Mouse (Mus musculus): ENCODE results near the gene Zc3h12a. TPM values are rescaled to one million over a fixed set of nuclear protein-coding genes. Genes with fewer than 3 reads are reported as not detected.

The Zc3h12a gene
- total RNA-seq (2021), result 1 to 10 TPM; 3.3 to 4.5 TPM

- intact Hi-C loops (cut with DNase I), result no loop called here
- DNase-seq, result peak; percentile 92 to 94
Measured at GRCm38 (mm10) chr4:125127305-125128084, at the start of gene Zc3h12a. Gene Zc3h12a, minus strand, starts transcription at chr4:125127840.

DNA sequence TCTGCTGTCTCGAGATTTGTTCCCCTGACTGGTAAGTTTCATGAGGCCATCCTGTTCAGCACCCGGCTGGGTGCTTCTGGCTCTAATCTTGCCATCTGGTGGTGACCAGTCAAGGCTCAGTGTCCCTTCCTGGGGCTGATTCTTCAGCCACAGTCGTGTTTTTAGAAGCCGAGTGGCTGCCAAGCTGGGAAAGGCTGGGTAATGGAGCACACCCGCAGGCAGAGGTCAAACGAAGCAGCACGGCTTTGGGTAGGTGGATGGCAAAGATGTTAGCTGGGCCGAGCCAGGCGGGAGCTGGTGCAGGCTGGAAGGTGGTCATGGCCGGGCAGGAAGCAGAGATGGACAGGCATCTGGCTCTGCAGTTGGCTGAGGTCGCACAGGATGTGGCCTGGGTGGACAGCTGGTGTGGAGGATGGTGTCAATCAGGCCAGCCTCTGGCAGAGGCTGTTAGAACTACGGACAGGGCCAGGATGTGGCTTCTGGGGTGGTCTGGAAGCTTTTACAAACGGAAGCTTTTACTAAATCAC lies 49.1 kb upstream of the Zc3h12a start:
- intact Hi-C loops (cut with DNase I), result no loop called here
- no peak for DNase-seq

DNA sequence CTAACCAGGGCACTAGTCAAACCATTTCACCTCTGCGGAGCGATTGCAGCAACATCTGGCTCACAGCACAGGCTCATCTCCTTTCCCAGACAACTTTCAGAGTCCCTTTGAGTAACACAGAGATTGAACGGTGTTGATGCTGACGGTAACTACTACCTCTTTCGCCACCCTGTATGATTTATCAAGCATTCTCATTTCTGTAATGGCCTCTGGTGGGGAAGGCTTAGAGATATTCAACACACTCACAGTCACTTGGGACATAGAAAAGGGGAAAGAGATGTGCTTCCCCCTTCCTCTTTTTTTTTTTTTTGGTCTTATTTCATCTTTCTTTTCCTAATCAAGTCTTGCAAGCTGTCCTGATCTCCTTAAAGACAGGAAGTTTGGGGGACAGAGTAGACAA lies 48.5 kb upstream of the Zc3h12a start:
- intact Hi-C loops (cut with DNase I), result no loop called here
- DNase-seq, result no peak

DNA sequence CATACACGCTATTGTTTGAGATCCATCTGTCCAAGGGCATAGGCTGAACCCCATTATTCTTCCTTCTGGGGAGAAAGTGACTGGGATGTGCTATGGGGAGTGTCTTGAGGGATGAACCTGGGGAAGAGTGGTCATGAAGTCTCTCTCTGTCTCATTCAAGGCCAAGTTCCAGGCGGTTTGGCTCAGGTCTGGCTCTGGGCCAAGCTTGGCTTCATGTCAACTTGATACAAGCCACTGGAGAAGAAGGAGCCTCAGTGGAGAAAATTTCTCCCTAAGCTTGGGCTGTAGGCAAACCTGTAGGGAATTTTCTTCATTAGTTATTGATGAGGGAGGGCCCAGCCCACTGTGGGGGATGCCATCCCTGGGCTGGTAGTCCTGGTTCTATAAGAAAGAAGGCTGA lies 48.0 kb upstream of the Zc3h12a start:
- intact Hi-C loops (cut with DNase I), result no loop called here
- peak; percentile 14 to 42 for DNase-seq

GRCm38 (mm10) chr4:125174516-125175185 lies 47.0 kb upstream of the Zc3h12a start:
- intact Hi-C loops (cut with DNase I), result no loop called here
- no peak for DNase-seq

- intact Hi-C loops (cut with DNase I), result no loop called here
- no peak for DNase-seq
Measured at GRCm38 (mm10) chr4:125173150-125173549, 45.5 kb upstream of the Zc3h12a start.

GRCm38 (mm10) chr4:125172736-125173135 lies 45.1 kb upstream of the Zc3h12a start:
- DNase-seq, result no peak
- intact Hi-C loops (cut with DNase I), result no loop called here

DNA sequence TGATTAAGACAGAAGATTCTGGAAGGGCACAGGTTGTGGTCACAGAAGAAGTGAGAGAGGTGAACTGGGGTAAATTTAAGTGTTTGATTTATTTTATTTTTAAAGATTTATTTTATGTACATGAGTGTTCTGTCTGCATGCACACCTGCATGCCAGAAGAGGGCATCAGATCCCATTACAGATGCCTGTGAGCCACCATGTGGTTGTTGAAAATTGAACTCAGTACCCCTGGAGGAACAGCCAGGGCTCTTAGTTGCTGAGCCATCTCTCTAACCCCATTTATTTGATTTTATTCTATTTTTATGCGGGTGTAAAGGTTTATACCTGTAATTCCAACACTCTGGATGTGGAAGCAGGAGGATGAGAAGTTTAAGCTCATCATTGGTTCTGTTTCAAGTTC lies 40.1 kb upstream of the Zc3h12a start:
- intact Hi-C loops (cut with DNase I), result no loop called here
- DNase-seq, result no peak

- no peak for DNase-seq
- intact Hi-C loops (cut with DNase I), result no loop called here
Measured at GRCm38 (mm10) chr4:125164861-125165260, 37.2 kb upstream of the Zc3h12a start.

DNA sequence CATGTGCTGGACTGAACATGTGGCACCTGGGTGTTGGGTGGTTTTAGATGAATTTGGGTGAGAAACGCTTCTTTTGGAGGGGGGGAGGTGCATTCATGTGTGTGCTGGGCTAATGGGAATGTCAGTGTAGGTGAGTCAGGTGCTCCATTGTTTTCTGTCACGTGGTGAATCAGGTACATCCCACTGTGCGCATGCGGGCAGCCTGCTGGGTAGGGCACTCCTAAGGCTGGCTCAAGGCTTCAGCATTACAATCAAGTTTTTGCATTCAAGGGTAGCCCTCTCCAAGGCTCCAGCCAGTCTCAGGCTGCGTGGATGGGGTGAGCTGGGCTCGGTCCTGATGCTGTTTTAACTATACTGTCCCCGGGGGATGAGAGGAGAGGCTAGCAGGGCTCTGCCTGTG lies 35.1 kb upstream of the Zc3h12a start:
- DNase-seq, result no peak
- intact Hi-C loops (cut with DNase I), result no loop called here

DNA sequence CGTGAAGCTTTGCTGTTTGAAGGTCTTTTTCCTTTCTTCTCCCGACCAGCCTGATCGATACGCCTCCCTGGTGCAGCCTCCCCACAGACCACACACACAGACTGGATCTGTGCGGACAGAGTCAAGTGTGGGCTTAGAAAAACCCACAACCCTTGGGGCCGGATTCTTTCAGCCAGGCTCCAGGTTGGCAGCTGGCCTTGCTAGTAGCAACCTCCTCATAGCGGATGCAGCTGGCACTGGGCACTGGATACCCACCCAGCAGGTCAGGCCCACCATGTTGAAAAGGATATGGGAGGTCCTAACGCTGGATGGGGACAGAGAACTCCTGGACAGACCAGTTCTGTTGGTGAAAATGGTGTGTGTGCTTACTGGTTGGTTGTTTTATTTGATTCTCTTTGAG lies 33.8 kb upstream of the Zc3h12a start:
- intact Hi-C loops (cut with DNase I), result loop anchor here (2.0 kb wide), 1 partner anchor 47 kb away; no protein-coding TSS in a partner anchor
- DNase-seq, result no peak

- no peak for DNase-seq
- intact Hi-C loops (cut with DNase I), result loop anchor here (1.0 to 2.0 kb wide), 2 partner anchors 46 to 801 kb away; no protein-coding TSS in a partner anchor
Measured at GRCm38 (mm10) chr4:125160951-125161331, 33.3 kb upstream of the Zc3h12a start.

DNA sequence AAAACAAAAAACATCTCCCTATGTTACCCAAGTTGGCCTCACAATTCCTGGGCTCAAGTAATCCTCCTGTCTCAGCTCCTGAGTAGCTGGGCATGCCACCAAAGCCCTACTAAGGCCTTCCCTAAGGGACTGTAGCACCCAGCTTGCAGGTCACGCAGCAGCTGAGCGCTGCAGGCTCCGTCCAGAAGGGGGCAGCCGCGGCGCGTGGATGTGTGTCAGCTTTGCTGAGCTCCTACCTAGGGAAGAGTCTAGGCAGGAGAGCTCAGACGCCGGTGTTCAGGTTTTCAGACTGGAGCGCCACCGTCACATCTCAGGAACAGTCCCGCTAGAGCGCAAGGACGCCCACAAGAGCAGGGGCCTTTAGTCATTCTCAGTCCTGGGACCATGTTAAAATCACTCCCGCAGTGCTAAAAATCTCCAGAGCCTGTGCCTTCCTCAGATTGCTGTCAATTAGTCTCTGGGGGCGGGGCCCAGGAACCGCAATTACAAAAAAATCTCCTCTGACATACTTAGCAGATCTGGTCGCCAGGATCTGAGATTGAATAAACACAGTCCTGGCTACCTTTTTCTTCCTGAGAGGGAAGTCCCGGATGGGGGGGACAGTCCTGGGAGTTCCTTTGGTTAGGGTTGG lies 32.8 kb upstream of the Zc3h12a start:
- intact Hi-C loops (cut with DNase I), result loop anchor here (1.0 to 2.0 kb wide), 2 partner anchors 46 to 802 kb away; no protein-coding TSS in a partner anchor
- DNase-seq, result peak; percentile 85 to 90

DNA sequence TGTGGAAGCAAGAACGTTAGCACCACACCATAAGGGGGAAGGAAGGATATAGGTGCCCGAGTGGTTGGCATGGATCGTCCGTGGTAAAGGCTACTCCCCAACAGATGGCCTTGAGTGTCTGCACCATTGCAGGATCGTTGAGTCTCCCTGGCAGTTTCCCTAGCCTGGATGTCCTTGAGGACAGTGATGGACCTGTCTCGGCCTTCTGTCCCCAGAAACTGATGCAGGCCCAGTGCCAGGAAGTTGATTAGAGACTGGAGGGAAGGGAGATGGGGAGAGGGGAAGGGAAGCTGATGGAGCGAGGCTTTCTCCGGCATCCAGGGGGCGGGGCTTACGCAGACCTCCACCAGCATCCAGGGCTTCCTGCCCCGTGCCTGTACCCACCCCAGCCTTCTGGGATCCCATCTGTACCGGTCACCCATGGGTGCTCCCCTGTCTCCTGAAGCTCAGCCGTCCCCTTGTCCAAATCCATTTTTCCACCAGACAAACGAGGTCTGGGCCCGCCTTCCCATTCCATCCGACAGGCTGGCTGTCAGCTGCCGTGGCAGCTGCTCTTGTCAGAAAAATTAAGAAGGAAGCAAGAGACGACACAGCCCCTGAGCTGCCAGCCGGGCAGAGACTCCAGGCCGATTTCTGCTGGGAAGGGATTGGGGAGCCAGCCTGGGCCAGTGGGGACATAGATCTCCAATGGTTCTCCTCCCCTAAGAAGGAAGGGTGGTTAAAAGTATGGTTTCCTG lies 31.1 kb upstream of the Zc3h12a start:
- DNase-seq, result no peak
- intact Hi-C loops (cut with DNase I), result no loop called here

- intact Hi-C loops (cut with DNase I), result no loop called here
- no peak for DNase-seq
Measured at GRCm38 (mm10) chr4:125158081-125158480, 30.4 kb upstream of the Zc3h12a start.

DNA sequence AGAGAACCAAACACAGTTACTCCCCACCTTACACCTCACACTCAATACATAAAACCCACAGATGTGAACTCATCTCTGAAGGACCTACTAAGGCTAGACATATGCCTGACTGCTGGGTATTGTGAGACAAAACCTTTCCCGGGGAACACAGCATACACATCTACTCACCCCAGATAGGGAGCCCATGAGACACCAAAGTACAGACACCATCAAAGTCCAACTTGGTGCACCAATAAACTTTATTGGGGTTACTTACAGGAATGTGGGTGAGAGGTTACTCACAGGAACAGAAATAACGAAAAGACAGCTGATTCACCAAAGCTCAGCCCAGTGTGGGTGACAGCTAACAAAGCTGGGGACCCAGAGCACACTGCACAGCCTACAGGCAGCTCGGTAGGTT lies 29.7 kb upstream of the Zc3h12a start:
- no peak for DNase-seq
- intact Hi-C loops (cut with DNase I), result no loop called here

DNA sequence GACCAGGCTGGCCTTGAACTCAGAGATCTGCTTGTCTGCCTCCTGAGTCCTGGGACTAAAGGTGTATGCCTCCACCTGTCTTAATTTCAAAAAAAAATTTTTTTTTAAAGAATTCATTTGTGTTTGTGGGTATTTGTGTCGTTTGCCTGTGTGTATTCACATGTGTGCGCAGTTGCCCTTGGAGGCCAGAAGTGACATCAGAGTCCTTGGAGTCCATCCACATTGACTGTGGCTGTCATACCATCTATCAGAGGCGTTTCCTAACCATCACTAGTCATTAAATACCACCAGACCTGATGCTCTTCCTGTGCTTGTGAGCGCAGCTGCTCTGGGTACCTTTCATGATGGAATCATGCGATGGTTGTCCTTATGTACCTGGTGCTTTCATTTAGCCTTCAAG lies 28.0 kb upstream of the Zc3h12a start:
- intact Hi-C loops (cut with DNase I), result no loop called here
- no peak for DNase-seq

DNA sequence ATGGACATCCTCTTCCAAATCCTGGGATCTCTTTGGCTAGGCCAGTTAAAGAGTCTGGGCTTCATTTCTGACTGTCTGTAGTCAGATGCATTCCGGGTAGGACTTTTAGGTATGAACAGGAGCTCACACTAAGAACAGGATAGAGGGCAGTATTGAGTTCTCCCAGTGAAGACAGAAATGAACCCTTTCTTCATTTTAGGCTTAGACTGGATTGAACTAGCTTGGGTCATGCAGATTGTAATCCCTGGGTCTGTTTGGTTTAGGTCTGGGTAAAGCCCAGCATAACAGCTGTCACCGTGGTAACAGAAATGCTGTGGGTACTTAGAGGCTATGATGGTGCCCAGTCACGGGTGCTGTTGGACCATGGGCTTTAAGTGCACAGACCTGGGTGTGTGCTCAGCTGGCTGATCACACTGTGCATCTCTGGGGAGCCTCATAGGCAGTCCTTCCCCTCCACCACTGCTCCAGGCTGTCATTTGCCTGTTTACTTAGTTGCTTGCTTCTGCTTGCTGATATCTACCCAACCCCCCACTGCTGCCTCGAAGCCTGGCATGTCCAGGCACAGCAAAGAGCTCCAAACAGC lies 26.1 kb upstream of the Zc3h12a start:
- no peak for DNase-seq
- intact Hi-C loops (cut with DNase I), result no loop called here

GRCm38 (mm10) chr4:125152469-125152868 lies 24.8 kb upstream of the Zc3h12a start:
- intact Hi-C loops (cut with DNase I), result no loop called here
- no peak for DNase-seq

- DNase-seq, result no peak
- intact Hi-C loops (cut with DNase I), result no loop called here
Measured at GRCm38 (mm10) chr4:125149460-125149859, 21.8 kb upstream of the Zc3h12a start.

All from heart, postnatal 36 days (tissue).